Mouse (Mus musculus) midbrain, embryonic 16.5 days (tissue): ENCODE data around the gene Plxnc1. TPM values are rescaled to one million over a fixed set of nuclear protein-coding genes. Genes with fewer than 3 reads are reported as not detected.

Experiments
- ATAC-seq: fragments of 200-750 bp; cut with Nextera tagmentation; 2 replicates; pipeline ENCODE4 v1.8.0; 2017; ENCODE audit warnings: moderate TSS enrichment
- H3K27ac ChIP-seq: fragments of 300-500 bp; sonication (generic); 2 replicates; pipeline ENCODE4 v1.5.1; 2014; ENCODE audit warnings: mild to moderate bottlenecking, low read length, mixed read lengths
- H3K27me3 ChIP-seq: fragments of 300-500 bp; sonication (generic); 2 replicates; pipeline ENCODE4 v1.6.1; 2014; ENCODE audit warnings: low read depth, low read length, mixed read lengths; ENCODE audit not compliant: control insufficient read depth, insufficient read depth
- H3K36me3 ChIP-seq: fragments of 300-500 bp; sonication (generic); 2 replicates; pipeline ENCODE4 v1.6.1; 2014; ENCODE audit warnings: mild to moderate bottlenecking, low read length, moderate library complexity, mixed read lengths; ENCODE audit not compliant: control insufficient read depth, insufficient read depth
- H3K4me1 ChIP-seq: fragments of 300-500 bp; sonication (generic); 2 replicates; pipeline ENCODE4 v1.6.1; 2014; ENCODE audit warnings: mild to moderate bottlenecking, low read length, mixed read lengths; ENCODE audit not compliant: control insufficient read depth, insufficient read depth
- H3K4me2 ChIP-seq: fragments of 300-500 bp; sonication (generic); 2 replicates; pipeline ENCODE4 v1.6.1; 2014; ENCODE audit warnings: mild to moderate bottlenecking, low read length, mixed read lengths
- H3K4me3 ChIP-seq: fragments of 300-500 bp; sonication (generic); 2 replicates; pipeline ENCODE4 v1.5.1; 2014; ENCODE audit warnings: low read depth, mild to moderate bottlenecking, low read length, moderate library complexity, mixed read lengths
- H3K9ac ChIP-seq: fragments of 300-500 bp; sonication (generic); 2 replicates; pipeline ENCODE4 v1.6.1; 2014; ENCODE audit warnings: low read depth, low read length, mixed read lengths
- H3K9me3 ChIP-seq: fragments of 300-500 bp; sonication (generic); replicated peaks from 2 replicates; pipeline ENCODE4 v1.6.1; 2014; ENCODE audit warnings: mild to moderate bottlenecking, low read length, mixed read lengths; ENCODE audit not compliant: control insufficient read depth, poor library complexity, severe bottlenecking
- WGBS: fragments of 180-500 bp; shearing (Covaris S2); extraction: QIAGEN DNeasy Blood & Tissue Kit; methylation state at CpG from one replicate; pipeline ENCODE4 v1.1.7; 2014; 5-methylcytosine and 5-hydroxymethylcytosine counted together
- polyA plus RNA-seq: library from polyadenylated mRNA; unstranded; fragments of >200 nt; fragmentation: Nextera tagmentation; extraction: Ambion mirVana; gene quantifications from 2 replicates; pipeline ENCODE4 v1.2.1, GENCODE M21; 2015

Gene Plxnc1
- polyA plus RNA-seq: 14.6 and 15.4 TPM in 2 replicates

DNA sequence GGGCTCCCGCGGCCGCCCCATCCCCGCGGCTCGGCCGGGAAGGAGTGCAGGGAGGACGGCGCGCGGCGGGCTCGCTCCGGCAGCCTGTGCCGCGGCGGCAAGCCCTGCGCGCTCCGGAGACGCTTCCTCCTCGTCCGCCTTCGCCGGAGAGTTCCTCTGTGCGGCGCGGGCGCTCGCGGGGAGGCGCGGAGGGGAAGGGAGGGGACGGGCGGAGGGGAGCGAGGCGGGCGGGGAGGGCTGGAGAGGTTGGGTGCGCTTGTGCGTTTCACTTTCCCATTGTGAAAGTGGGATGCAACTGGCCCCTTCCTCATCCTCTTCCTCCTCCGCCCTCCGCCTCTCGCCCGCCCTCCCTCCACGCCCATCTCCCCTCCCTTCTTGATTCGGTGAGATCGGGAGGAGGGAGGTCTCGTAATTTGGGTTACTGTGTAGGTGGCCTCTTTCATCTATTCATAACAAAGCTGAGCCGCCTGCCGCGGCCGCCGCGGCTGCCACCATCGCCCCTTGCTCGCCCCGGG lies at the start of gene Plxnc1:
Plxnc1 (minus strand) TSS at position 145 of the 515 bp plus-strand sequence.
- H3K4me1 ChIP-seq: peaks cover 29% of the 10 kb centered on the region
- peak within 1 kb of the TSS; percentile 95 for H3K9ac ChIP-seq
- WGBS: under 1% methylated on average over 34 of the region's 57 CpGs
- no peaks in the 10 kb centered on the region for H3K36me3 ChIP-seq
- peak within 1 kb of the TSS; percentile 83 for H3K4me2 ChIP-seq
- H3K27ac ChIP-seq: peak within 1 kb of the TSS; percentile 97
- H3K4me3 ChIP-seq: peak within 1 kb of the TSS; percentile 75
- ATAC-seq: peak; percentile 55
- H3K9me3 ChIP-seq: no peaks in the 10 kb centered on the region
- no peaks in the 10 kb centered on the region for H3K27me3 ChIP-seq

DNA sequence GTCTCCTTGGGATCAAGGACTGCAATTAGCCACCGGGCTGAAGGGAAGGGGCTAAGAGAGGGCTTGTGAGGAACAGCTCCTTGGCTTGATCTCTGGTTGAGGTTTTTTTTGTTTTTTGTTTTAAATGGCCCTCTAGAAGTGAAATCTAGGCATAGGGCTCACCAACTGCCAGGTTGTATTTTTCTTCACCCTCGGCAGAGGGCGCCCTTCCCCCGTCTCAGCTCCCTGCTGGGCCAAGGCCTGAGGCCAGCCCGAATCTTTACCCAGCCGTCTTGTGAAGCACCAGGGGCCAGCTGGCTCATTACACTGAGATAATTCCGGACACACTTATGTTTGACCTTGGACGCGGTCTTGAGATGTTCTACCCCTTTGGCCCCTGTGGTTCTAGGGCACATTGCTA lies 47.5 kb upstream of the Plxnc1 start:
- Histone ChIP-seq H3K36me3 (no peaks in the 10 kb centered on the region), H3K4me2 (0 out of 2 replicates have a peak overlapping the region, but pooled peaks have one; percentile 48), H3K9me3 (no peaks in the 10 kb centered on the region), H3K4me3 (no peak overlapping the region), H3K27me3 (no peaks in the 10 kb centered on the region), H3K4me1 (peaks cover 4% of the 10 kb centered on the region), H3K9ac (no peak overlapping the region), H3K27ac (no peak overlapping the region)
- ATAC-seq: 0 out of 2 replicates have a peak, but pooled peaks have one; percentile 13
- 10% methylated on average over 9 of the region's 9 CpGs for WGBS

GRCm38 (mm10) chr10:94991564-94992097 lies 47.0 kb upstream of the Plxnc1 start:
- H3K9ac ChIP-seq: peak overlapping the region; percentile 32; the same call in 1 of the 2 replicates
- peak overlapping the region; percentile 15; the same call in 1 of the 2 replicates for H3K4me3 ChIP-seq
- H3K27ac ChIP-seq: peak overlapping the region; percentile 66; the same call in 1 of the 2 replicates
- WGBS: 14% methylated on average over 17 of the region's 17 CpGs
- ATAC-seq: peak; percentile 77
- H3K4me1 ChIP-seq: peaks cover 4% of the 10 kb centered on the region
- H3K4me2 ChIP-seq: peak overlapping the region; percentile 48
- H3K9me3 ChIP-seq: no peaks in the 10 kb centered on the region
- H3K36me3 ChIP-seq: no peaks in the 10 kb centered on the region
- no peaks in the 10 kb centered on the region for H3K27me3 ChIP-seq

DNA sequence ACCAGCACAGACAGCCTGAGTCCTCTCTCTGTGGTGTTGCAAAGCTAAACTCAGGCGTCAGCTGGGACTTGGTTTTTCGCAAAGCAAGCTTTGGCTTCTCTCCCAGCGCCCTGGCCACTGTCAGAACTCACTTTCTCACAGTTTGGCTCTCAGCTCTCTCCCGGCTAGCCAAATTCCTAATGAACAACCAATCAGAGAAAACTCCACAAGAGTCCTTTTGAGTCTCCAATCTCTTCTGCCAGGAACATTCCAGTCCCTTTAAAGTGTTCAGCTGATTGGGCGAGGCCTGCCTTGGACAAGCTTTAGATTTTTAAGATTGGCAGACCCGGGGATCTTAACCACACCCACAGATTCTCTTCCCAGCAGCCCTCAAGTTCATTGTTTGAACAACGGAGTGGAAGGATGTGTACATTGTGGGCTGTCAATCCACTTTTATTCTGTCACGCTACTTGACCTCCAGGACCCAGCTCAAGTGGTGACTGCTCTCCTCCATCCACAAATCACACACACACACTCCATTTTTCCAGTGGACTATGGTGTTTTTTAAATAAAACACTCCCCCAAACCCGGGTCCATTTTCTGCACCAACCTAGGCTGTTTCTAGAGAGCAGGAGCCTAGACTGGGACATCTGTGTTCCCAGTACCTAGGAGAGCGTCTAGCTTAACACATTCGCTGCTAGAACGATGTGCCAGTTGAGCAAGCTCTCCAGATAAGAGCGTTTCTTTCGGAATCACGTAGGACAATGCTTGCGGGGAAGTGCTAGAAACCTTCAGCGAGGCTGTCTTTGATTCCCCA lies 46.3 kb upstream of the Plxnc1 start:
- H3K4me3 ChIP-seq: 0 out of 2 replicates have a peak overlapping the region, but pooled peaks have one; percentile 15
- ATAC-seq: peak; percentile 49

DNA sequence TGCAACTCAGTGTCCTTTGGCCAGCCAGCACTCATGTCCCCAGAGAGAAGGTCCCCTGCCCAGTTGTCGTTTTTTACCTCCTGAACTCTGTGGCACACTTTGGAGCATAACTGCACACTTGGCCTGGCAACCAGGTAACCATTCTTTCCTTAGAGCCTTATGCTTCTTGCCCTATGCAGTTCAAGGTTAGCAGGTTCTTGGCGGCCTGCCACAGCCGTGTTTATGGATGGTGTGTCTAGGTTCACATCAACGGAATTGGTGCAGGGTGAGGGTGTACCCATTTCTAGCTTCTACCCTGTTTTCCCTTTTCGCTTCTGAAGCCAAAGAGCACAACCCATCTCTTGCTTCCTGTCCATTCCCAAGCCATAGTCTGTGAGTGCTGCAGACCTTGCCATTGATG lies 44.7 kb upstream of the Plxnc1 start:
- Histone ChIP-seq H3K27ac (no peak overlapping the region), H3K4me3 (no peak overlapping the region), H3K9me3 (no peaks in the 10 kb centered on the region; the same call in 1 of the 2 replicates), H3K4me2 (no peak overlapping the region), H3K27me3 (no peaks in the 10 kb centered on the region), H3K9ac (no peak overlapping the region), H3K36me3 (no peaks in the 10 kb centered on the region), H3K4me1 (peaks cover 4% of the 10 kb centered on the region)
- ATAC-seq: no peak
- WGBS: 85% methylated on average over 5 of the region's 5 CpGs

More for the DNA sequence above, 46.3 kb upstream of the Plxnc1 start:
- Histone ChIP-seq H3K4me1 (peaks cover 4% of the 10 kb centered on the region), H3K27ac (peak overlapping the region; percentile 66), H3K27me3 (no peaks in the 10 kb centered on the region), H3K4me2 (peak overlapping the region; percentile 48), H3K9ac (no peak overlapping the region), H3K9me3 (no peaks in the 10 kb centered on the region), H3K36me3 (no peaks in the 10 kb centered on the region)
- 15% methylated on average over 17 of the region's 17 CpGs for WGBS

DNA sequence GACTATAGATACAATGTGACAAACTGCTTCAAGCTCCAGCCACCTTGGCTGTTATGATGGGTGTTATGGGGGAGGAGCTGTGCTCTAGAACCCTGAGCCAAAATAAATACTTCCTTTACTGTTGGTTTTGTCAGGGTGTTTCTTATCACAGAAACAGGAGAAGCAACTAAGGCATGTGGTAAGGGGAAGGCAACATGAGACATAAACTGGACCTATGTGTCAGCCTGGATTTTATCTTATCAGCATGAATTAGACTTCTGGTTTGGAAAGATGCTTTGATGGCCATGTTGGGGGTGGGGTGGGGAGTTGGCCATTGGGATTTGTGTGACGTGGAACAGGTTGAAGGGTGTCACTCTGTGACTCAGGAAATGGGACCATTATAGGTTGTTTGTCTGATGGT lies 40.5 kb upstream of the Plxnc1 start:
- Histone ChIP-seq H3K27ac (no peak overlapping the region), H3K4me2 (no peak overlapping the region), H3K9me3 (peaks cover 3% of the 10 kb centered on the region), H3K4me3 (no peak overlapping the region), H3K27me3 (no peaks in the 10 kb centered on the region), H3K9ac (no peak overlapping the region), H3K4me1 (0 out of 2 replicates have a peak, but pooled peaks cover 5% of the 10 kb centered on the region), H3K36me3 (no peaks in the 10 kb centered on the region)
- no peak for ATAC-seq
- 70% methylated on average over 1 of the region's 1 CpGs for WGBS

GRCm38 (mm10) chr10:94982528-94982927 lies 37.9 kb upstream of the Plxnc1 start:
- Histone ChIP-seq H3K27me3 (no peaks in the 10 kb centered on the region), H3K27ac (peak overlapping the region; percentile 56; the same call in 1 of the 2 replicates), H3K4me3 (no peak overlapping the region), H3K36me3 (no peaks in the 10 kb centered on the region), H3K4me1 (peaks cover 19% of the 10 kb centered on the region), H3K9me3 (peaks cover 3% of the 10 kb centered on the region), H3K9ac (no peak overlapping the region), H3K4me2 (no peak overlapping the region)
- ATAC-seq: no peak
- WGBS: 82% methylated on average over 8 of the region's 8 CpGs

DNA sequence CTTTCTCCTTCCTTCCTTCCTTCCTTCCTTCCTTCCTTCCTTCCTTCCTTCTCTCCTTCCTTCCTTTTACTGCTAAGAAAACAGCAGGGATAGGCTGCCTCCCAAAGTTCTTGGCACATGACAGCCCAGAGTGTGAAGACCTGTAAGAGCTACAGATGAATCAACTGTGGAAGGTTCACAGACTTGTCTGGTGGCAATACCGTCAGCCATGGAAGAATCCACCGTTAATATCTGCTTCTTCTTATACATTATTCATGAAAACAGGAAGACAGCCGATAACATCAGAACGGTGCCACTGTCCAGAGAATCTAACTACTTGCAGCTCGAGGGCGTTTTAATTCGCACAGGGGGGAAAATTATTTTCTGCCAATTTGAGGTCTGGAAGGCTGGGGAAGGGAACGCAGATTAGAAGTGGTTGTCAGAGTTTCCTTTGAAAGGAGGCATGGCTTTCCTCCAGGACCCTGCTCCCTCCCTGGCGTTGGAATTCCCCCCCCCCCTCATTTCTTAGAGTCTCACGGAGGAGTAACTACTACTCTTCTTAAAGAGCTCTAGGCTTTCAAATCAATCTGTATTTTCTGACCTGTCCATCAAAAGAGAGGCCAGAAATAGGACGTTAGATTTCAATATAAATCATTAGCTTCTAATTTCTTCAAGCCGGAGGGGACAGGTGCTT lies 37.0 kb upstream of the Plxnc1 start:
- Histone ChIP-seq H3K36me3 (no peaks in the 10 kb centered on the region), H3K4me2 (peak overlapping the region; percentile 35), H3K9ac (no peak overlapping the region), H3K27me3 (no peaks in the 10 kb centered on the region), H3K27ac (peak overlapping the region; percentile 56), H3K4me1 (peaks cover 19% of the 10 kb centered on the region), H3K9me3 (peaks cover 3% of the 10 kb centered on the region), H3K4me3 (no peak overlapping the region)
- WGBS: 15% methylated on average over 12 of the region's 12 CpGs
- ATAC-seq: peak; percentile 64
